Mouse (Mus musculus) hindbrain, postnatal 0 days (tissue): ENCODE results near the gene Nck1. TPM values are rescaled to one million over a fixed set of nuclear protein-coding genes. Genes with fewer than 3 reads are reported as not detected.
A peak's percentile ranks its signal among the peaks of the same experiment; 100 is the strongest.

Experiments
- ATAC-seq: fragments of 200-750 bp; cut with Nextera tagmentation; 2 replicates; pipeline ENCODE4 v1.8.0; 2017; ENCODE audit warnings: mild to moderate bottlenecking, moderate TSS enrichment, moderate library complexity
- DNase-seq: peaks from one replicate; pipeline ENCODE4 v3.0.0-alpha.2; 2015; ENCODE audit warnings: low spot score
- H3K27ac ChIP-seq: fragments of 300-500 bp; sonication (generic); 2 replicates; pipeline ENCODE4 v1.5.1; 2014; ENCODE audit warnings: mild to moderate bottlenecking
- H3K27me3 ChIP-seq: fragments of 300-500 bp; sonication (generic); 2 replicates; pipeline ENCODE4 v1.6.1; 2014; ENCODE audit warnings: low read length, mixed read lengths; ENCODE audit not compliant: insufficient read depth
- H3K36me3 ChIP-seq: fragments of 300-500 bp; sonication (generic); 2 replicates; pipeline ENCODE4 v1.6.1; 2014; ENCODE audit warnings: low read length, mixed read lengths; ENCODE audit not compliant: insufficient read depth
- H3K4me1 ChIP-seq: fragments of 300-500 bp; sonication (generic); 2 replicates; pipeline ENCODE4 v1.6.1; 2014; ENCODE audit warnings: antibody characterized with exemption, low read length, mixed read lengths; ENCODE audit not compliant: insufficient read depth
- H3K4me2 ChIP-seq: fragments of 300-500 bp; sonication (generic); 2 replicates; pipeline ENCODE4 v1.6.1; 2014; ENCODE audit warnings: low read depth, mild to moderate bottlenecking, low read length, moderate library complexity, mixed read lengths
- H3K4me3 ChIP-seq: fragments of 300-500 bp; sonication (generic); 2 replicates; pipeline ENCODE4 v1.5.1; 2014; ENCODE audit warnings: low read length
- H3K9ac ChIP-seq: fragments of 300-500 bp; sonication (generic); replicated peaks from 2 replicates; pipeline ENCODE4 v1.6.1; 2014; ENCODE audit warnings: mild to moderate bottlenecking, low read length, moderate library complexity, mixed read lengths
- H3K9me3 ChIP-seq: fragments of 300-500 bp; sonication (generic); 2 replicates; pipeline ENCODE4 v1.6.1; 2016; ENCODE audit warnings: low read length, mixed read lengths
- CTCF ChIP-seq: IDR thresholded peaks from 2 replicates; pipeline ENCODE4 v1.5.1; 2016; ENCODE audit warnings: antibody characterized with exemption, control low read depth, low read depth
- WGBS: fragments of 180-500 bp; shearing (Covaris S2); extraction: QIAGEN DNeasy Blood & Tissue Kit; methylation state at CpG from one replicate; pipeline ENCODE4 v1.1.7; 2014; 5-methylcytosine and 5-hydroxymethylcytosine counted together
- polyA plus RNA-seq: library from polyadenylated mRNA; unstranded; fragments of >200 nt; fragmentation: Nextera tagmentation; extraction: Ambion mirVana; gene quantifications from 2 replicates; pipeline ENCODE4 v1.2.1, GENCODE M21; 2015
- total RNA-seq: library from RNA; depleted of rRNA; stranded (reverse); fragments of >200 nt; gene quantifications from 2 replicates; pipeline ENCODE4 v1.2.3, GENCODE M21; 2014

Gene Nck1
- total and polyA plus RNA-seq, 2 experiments from 2014 or later: 10.6 to 38.3 TPM

- DNase-seq (no peak), ATAC-seq (no peak)
- Histone ChIP-seq H3K9ac (no peak overlapping the region), H3K27ac (no peak overlapping the region), H3K4me2 (no peak overlapping the region), H3K9me3 (no peaks in the 10 kb centered on the region), H3K36me3 (no peaks in the 10 kb centered on the region; the same call in 1 of the 2 replicates), H3K4me3 (no peak overlapping the region), H3K4me1 (no peaks in the 10 kb centered on the region; the same call in 1 of the 2 replicates), H3K27me3 (no peaks in the 10 kb centered on the region)
- WGBS: 83% methylated on average over 2 of the region's 2 CpGs
- TF ChIP-seq CTCF: no peak
Observed at GRCm38 (mm10) chr9:100507581-100507980, 38.4 kb downstream of the Nck1 start.

- DNase-seq (no peak), ATAC-seq (no peak)
- TF ChIP-seq CTCF: no peak
- H3K27me3 ChIP-seq: no peaks in the 10 kb centered on the region
- no peak overlapping the region for H3K9ac ChIP-seq
- H3K36me3 ChIP-seq: no peaks in the 10 kb centered on the region; the same call in 1 of the 2 replicates
- H3K4me2 ChIP-seq: no peak overlapping the region
- H3K4me1 ChIP-seq: no peaks in the 10 kb centered on the region; the same call in 1 of the 2 replicates
- no peaks in the 10 kb centered on the region for H3K9me3 ChIP-seq
- H3K27ac ChIP-seq: no peak overlapping the region
- 56% methylated on average over 2 of the region's 2 CpGs for WGBS
- H3K4me3 ChIP-seq: no peak overlapping the region
Observed at GRCm38 (mm10) chr9:100506652-100507051, 39.3 kb downstream of the Nck1 start.

DNA sequence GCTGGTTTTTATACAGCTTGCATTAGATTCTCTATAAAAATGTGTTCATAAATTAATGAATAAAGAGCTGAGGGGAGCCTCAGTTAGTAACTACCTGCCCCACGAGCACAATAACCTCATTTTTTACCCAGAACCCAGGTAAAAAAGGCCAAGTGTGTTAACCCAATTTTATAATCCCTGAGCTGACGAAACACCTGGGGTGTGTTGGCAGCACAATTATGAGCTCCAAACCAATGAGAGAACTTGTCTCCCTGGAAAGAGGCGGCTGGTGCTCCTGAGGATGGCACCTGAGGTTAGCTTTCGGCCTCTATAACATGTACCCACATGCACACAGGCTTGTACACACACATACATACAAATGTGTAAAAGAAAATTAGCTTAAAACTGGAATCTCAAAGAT is 40.4 kb downstream of the Nck1 start:
- no peaks in the 10 kb centered on the region for H3K9me3 ChIP-seq
- no peak for TF ChIP-seq CTCF
- no peak overlapping the region for H3K9ac ChIP-seq
- H3K27ac ChIP-seq: no peak overlapping the region
- H3K4me1 ChIP-seq: no peaks in the 10 kb centered on the region
- no peak overlapping the region for H3K4me3 ChIP-seq
- 0 out of 2 replicates have a peak overlapping the region, but pooled peaks have one; percentile 1 for H3K4me2 ChIP-seq
- DNase-seq: no peak
- H3K36me3 ChIP-seq: no peaks in the 10 kb centered on the region; the same call in 1 of the 2 replicates
- no peaks in the 10 kb centered on the region for H3K27me3 ChIP-seq
- 90% methylated on average over 4 of the region's 4 CpGs for WGBS
- no peak for ATAC-seq

GRCm38 (mm10) chr9:100493611-100494261 is 52.2 kb downstream of the Nck1 start:
- ATAC-seq (no peak), DNase-seq (no peak)
- Histone ChIP-seq H3K27ac (no peak overlapping the region), H3K9ac (no peak overlapping the region), H3K4me2 (no peak overlapping the region), H3K36me3 (no peaks in the 10 kb centered on the region), H3K27me3 (no peaks in the 10 kb centered on the region), H3K9me3 (no peaks in the 10 kb centered on the region), H3K4me3 (no peak overlapping the region), H3K4me1 (no peaks in the 10 kb centered on the region)
- 84% methylated on average over 5 of the region's 5 CpGs for WGBS
- TF ChIP-seq CTCF: peak; percentile 40; the same call in 1 of the 2 replicates

DNA sequence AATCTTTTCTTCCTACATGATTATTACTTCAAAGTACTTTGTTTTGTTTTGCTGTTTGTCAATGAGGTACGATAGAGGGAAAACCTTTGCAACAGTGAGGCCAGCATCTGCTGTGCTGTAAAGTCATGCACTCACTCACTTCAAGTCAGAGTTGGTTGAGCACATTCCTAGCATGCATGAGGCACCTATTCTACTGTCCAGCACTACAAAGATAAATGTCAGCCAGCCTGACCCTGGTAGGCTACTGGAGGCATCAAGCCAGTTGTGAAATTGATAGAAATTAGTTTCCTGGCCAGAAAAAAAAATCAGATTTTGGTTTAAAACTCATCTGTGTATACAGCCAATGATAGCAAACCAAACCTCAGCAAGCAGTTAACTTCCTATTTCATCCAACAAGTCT is 54.5 kb downstream of the Nck1 start:
- no peak for TF ChIP-seq CTCF
- Histone ChIP-seq H3K9ac (no peak overlapping the region), H3K27ac (no peak overlapping the region), H3K4me2 (no peak overlapping the region), H3K27me3 (no peaks in the 10 kb centered on the region), H3K4me1 (no peaks in the 10 kb centered on the region), H3K9me3 (no peaks in the 10 kb centered on the region), H3K4me3 (no peak overlapping the region), H3K36me3 (no peaks in the 10 kb centered on the region)
- no peak for ATAC-seq
- WGBS: 92% methylated on average over 1 of the region's 1 CpGs
- no peak for DNase-seq

DNA sequence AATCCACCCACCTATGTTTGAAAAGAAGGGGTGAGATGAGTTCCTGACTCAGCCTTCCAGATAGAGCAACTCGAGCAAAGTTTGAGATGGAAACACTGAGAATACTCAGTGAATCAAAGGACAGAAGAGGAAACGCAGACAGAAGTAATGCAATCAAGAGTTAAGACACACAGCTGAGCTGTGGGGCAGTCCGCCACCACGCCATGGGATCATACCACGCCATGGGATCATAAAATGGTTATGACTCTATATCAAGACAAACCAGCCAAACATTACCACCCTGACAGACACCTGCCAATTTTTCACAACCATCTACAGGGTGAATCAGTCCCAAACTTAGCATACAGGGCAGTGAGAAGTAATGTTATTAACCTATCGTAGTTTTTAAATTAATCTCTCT is 57.0 kb downstream of the Nck1 start:
- Histone ChIP-seq H3K36me3 (no peaks in the 10 kb centered on the region), H3K4me2 (no peak overlapping the region), H3K27me3 (no peaks in the 10 kb centered on the region), H3K9me3 (no peaks in the 10 kb centered on the region), H3K4me1 (no peaks in the 10 kb centered on the region), H3K27ac (no peak overlapping the region), H3K9ac (no peak overlapping the region), H3K4me3 (no peak overlapping the region)
- no peak for ATAC-seq
- no peak for TF ChIP-seq CTCF
- DNase-seq: no peak
- WGBS: 94% methylated on average over 6 of the region's 6 CpGs

DNA sequence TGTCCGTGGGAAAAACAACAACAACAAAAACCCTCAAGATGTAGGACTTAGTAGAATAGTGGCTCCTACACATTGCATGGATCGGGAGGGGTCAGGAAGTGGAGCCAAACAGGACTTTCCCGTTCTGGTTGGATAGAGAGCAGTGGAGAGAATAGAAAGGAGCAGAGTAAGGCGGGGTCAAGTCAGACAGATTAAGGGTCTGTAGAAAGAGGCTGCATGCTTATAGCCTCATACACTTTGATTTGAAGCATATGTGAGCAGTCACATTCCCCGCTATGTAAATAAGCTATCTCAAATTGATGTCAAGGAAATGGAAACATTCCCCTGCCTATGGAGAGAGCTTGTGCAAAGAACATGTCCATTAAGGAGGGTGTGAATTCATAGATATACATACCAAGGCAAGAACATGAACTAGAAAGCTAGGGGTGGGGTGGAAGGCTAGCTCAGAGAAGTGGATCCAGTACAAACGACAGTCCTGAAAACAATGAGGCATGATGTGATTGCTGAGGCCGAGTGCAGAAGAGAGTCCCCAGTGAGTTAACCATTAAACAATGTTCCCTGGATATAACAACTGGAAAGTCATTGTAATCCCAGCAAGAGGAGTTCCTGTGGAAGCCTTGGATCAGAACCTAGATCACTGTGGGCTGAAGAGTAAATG is 57.7 kb downstream of the Nck1 start:
- Histone ChIP-seq H3K27ac (no peak overlapping the region), H3K4me3 (no peak overlapping the region), H3K27me3 (no peaks in the 10 kb centered on the region), H3K4me1 (no peaks in the 10 kb centered on the region), H3K36me3 (no peaks in the 10 kb centered on the region), H3K4me2 (no peak overlapping the region), H3K9me3 (no peaks in the 10 kb centered on the region), H3K9ac (no peak overlapping the region)
- DNase-seq: no peak
- no peak for ATAC-seq
- TF ChIP-seq CTCF: no peak
- 70% methylated on average over 7 of the region's 7 CpGs for WGBS
